Mouse (Mus musculus) right cerebral cortex, postnatal 4 days (tissue): ENCODE measurements around the gene Ptpa.

ENCODE experiments used
- DNase-seq: peaks from one replicate; pipeline ENCODE4 v3.0.0-alpha.2; 2022

The Ptpa gene

GRCm38 (mm10) chr2:30415936-30416648, at the start of gene Ptpa:
Gene Ptpa, plus strand, starts transcription at chr2:30416039.
- DNase-seq = peak; percentile 96

DNA sequence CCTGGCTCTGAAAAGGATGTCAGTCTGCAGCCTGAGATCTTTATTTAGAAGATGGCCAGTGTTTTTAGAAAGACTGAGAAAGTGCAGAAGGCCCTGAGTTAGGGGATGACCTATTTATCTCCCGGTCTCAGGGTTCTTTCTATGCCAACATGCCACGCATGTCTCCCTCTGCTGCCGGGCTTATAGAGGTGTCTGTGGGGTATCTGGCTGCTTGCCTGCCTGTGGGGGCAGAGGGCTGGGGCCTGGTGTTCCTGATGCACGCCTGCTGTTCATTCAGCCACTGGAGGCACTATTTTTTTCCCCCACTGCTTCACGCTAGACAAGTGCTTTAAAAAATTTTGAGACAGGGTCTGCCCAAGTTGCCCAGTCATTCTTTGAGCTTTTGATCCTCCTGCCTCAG, 49.6 kb upstream of the Ptpa start:
- no peak for DNase-seq

DNA sequence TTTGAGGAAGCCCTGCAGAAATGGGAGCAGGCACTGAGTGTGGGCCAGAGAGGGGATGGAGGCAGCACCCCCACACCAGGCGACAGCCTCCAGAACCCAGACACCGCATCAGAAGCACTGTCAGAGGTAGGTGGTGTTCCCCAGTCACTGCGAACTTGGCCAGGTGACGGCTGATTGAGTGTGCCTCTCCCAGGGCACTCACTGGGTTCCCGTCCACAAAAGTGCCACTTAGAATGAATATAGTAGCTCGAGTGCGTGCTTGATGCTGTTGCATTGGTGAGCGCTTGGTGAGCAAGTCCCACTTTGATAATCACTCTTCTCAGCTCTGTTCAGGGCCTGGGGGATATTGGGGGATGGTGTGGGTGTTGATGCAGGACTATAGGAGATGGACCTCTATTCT, 44.3 kb upstream of the Ptpa start:
- DNase-seq = no peak

DNA sequence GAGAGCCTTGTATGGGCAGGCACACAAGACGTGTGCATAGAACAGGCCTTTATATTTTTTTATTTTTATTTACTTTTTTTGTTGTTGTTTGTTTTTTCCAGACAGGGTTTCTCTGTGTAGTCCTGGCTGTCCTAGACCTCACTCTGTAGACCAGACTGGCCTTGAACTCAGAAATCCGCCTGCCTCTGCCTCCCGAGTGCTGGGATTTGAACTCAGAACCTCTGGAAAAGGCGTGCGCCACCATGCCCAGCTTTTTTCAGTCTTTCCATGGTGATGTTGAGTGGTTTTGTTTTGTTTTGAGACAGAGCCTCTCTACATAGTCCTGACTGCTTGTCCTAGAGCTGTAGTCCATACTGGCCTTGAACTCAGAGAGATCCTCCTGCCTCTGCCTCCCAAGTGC, 43.1 kb upstream of the Ptpa start:
- DNase-seq = no peak

DNA sequence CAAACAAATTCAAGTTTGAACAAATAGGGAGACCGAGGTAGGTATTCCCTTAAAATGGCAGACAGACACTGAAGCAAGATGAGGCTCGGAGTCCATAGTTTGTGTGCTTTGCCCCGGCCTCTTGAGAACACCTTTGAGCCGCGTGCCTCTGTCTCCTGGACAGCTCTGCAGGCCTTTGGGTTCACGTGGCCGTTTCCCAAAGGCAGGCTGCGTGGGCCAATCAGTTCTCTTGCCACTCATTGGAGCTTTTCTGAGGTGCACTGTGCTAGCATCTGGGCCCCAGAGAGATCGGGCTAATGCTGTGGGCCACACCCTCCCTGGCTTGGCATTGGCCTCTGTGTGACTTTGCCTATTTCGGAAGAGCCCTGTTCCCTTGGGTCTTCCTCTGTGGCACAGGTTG, 39.9 kb upstream of the Ptpa start:
- DNase-seq = no peak

- no peak for DNase-seq
These were observed 38.1 kb upstream of the Ptpa start for GRCm38 (mm10) chr2:30377721-30378120.

DNA sequence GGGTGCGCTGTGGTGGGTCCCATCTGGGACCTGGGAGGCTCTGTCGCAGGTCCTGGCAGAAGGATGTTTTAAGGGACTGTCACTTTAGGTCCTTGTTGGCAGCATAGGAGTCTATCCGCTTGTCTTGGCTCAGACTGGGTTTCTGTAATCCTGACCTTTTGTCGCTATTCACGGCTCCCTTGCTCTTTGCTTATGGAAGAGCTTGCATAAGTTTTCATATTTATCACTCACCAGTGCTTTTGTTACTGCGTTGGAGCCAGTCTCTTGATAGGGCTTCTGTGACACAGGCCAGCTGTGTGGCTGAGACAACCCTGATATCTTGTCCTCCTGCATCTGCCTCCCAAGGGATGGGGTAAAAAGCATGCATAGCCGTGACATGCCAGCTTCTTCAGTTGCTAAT, 36.5 kb upstream of the Ptpa start:
- DNase-seq = no peak

- DNase-seq = no peak
These were observed 35.1 kb upstream of the Ptpa start for GRCm38 (mm10) chr2:30380564-30381376.

- DNase-seq = no peak
These were observed 34.5 kb upstream of the Ptpa start for GRCm38 (mm10) chr2:30381377-30381725.

DNA sequence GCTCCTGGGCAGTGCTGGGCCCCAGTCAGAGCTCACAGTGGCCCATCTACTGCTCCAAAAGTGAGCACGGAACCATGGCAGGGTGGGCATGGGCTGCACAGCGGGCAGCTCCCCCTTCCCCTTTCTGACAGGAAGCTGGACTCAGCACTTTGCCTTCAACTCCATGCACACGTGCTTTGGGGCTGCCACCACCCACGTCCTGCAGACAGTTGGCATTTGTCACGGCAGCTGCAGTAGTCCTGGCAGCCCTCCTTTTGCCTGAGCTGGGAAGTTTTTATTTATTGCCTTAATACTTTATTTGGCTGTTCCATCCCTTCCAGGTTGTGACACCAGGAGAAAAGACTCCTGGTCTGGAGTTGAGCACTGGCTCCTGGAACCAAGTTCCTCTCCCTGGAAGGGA, 31.0 kb upstream of the Ptpa start:
- no peak for DNase-seq

DNA sequence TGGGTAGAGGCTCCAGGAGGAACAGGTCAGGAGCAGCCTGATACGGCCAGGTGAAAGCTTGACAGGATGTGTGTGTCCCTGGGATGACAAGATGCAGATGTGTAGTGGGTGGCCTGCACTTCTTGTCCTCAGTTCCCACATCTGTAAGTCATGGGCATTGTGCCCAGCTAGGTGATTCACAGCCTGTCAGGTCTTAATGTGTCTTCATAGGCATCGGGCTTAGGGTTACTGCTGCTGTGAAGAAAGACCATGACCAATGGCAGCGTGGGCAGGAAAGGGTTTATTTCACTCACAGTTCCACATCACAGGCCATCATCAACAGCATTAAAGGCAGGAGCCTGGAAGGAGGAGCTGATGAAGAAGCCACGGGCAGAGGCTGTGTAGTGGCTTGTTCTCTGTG, 30.2 kb upstream of the Ptpa start:
- DNase-seq = no peak

- DNase-seq = no peak
These were observed 28.9 kb upstream of the Ptpa start for GRCm38 (mm10) chr2:30386913-30387312.

GRCm38 (mm10) chr2:30389000-30389399, 26.8 kb upstream of the Ptpa start:
- no peak for DNase-seq

DNA sequence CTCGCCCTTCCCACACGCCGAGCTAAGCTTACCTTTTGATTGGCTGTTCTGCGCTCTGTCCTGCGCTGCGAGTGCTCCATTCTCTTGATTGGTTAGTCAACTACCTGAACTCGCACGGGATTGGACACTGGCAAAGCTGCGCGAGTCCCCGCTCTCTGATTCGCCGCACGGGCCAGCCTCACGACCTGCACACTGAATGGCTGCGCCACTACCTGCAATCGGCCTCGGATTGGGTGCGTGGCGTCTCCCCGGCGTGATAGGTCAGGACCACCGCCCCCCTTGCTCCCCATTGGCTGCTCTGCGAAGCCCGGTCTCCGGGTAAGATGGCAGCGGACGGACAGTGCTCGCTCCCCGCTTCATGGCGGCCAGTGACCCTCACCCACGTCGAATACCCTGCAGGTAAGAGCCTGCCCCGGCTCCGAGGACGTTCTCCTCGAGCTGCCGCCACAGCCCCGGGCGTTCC, 23.7 kb upstream of the Ptpa start, which contains the start of gene Dolpp1:
Gene Dolpp1 (plus strand): TSS at position 141 of the 463 bp plus-strand sequence.
- DNase-seq = peak; percentile 96

- peak; percentile 88 for DNase-seq
These were observed 23.1 kb upstream of the Ptpa start for GRCm38 (mm10) chr2:30392577-30393369.

DNA sequence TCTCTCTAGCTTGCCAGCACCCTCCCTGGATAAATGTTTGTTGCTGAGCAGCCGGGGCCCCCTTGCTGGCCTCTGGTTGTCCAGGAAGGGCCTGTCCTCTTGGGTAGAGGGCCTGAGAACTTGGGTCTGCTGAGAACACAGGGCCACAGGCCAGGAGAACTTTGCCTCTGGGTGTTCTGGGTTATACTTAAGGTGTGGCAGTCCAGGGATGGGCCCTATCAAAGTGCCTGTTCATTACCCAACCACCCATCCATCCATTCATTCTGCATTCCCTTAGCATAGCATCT, 22.5 kb upstream of the Ptpa start:
- no peak for DNase-seq

- no peak for DNase-seq
These were observed 20.1 kb upstream of the Ptpa start for GRCm38 (mm10) chr2:30395757-30396156.

- no peak for DNase-seq
These were observed 19.6 kb upstream of the Ptpa start for GRCm38 (mm10) chr2:30396246-30396645.

DNA sequence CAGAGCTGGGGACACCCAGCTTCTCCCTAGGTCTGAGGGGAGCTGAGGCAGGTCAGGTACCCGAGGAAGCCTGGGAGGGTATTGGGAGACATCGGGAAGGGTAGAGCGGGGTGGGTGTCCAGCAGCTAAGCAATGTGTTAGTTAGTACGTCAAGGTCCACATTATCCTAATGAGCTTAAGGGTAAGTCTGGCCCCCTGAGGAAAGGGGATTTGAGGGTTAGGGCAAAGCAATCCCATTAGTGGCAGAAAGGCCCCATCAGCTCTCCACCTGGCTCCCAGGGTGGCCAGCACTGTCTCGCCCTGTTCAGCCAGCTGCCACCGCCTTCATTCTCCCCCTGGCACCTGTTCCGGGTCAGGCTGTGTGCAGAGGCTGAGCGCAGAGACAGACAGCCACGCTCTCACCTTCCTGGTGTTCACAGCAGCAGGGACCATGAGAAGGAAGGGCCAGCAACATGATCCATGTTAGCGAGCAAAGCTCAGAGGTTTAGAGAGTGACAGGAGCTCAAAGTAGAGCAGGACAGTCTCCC, 17.8 kb upstream of the Ptpa start:
- DNase-seq = no peak

DNA sequence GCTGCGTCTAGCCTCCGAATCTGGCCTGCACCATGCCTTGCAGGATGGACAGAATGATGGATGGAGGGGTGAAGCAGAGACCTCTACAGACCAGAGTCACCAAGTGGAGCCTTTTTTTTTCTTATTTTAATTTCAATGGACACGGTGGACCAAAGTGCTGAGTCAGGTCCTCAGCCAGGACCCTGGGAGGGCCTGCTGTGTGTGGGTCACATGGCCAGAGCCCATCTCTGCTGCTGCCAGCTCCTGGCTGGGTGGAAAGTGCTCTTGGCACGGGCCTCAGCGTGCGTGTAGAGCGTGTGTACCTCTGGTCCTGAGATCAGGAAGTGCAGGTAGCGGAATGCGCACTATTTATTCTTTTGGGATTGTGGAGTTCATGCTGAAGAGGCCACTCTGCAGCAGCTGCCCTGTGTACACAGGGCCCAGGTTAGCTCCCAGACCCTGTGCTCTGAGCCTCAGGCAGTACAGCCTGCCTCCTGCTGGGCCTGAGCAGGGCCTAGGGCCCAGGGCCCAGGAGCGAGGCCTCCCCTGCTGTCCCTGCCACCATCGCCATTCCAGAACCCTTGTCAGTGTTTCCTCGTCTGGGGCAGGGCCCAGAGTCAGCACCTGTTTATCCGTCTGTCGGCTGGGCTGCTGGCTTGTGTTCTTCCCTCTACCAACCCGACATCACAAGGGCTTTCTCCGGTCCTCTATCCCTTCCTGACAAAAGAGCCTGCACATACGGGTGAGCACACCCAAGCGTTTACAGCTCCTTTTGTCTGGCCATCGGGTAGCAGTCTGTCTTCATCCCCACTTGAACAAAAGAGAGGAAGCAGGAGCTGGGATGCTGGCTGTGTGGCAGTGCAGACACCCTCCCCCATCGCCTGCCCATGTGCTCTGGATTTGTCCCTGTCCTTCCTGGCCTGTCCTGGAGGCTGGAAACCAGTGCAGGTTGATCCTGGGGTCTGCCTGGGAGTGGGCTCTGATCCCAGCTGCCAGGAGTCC, 16.4 kb upstream of the Ptpa start:
- DNase-seq = no peak

GRCm38 (mm10) chr2:30401581-30401980, 14.3 kb upstream of the Ptpa start:
- DNase-seq = no peak

DNA sequence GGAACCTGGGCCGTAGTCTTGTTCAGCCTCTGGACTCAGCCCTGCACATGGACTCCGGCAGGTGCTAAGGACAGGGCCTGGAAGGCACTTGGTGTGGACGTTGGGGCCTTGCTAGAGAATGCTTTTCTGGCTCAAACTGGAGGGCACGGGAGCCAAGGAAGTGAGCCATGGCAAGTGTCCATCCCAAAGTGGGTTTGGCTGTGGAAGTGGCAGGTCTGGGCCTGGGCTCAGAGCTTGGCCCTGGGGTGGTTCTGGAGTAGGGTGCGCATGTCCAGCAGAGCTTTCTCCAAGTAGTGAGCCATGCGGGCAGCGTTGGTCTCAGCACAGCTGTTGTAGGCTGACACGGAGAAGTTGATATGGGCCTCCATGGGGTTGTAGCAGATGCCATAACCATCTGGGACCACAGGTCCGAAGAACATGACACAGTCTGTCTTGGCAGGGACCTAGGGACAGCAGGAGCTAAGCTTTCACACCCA, 13.4 kb upstream of the Ptpa start:
- DNase-seq = no peak
